Mouse (Mus musculus) hematopoietic stem cell, adult 5-6 weeks (primary cell): Measurements from ENCODE around the gene Myo1h. TPM values are rescaled to one million over a fixed set of nuclear protein-coding genes. Genes with fewer than 3 reads are reported as not detected.
A peak's percentile ranks its signal among the peaks of the same experiment; 100 is the strongest.

Source experiments
- ATAC-seq, 2 experiments: fragments of 125-278 bp in 1 of 2; replicated peaks in 1 of 2; 2 replicates each; pipeline ENCODE4 v1.8.0; 2016 to 2017; ENCODE audit warnings: inconsistent platforms in 2 of 2, mild to moderate bottlenecking in 2 of 2, moderate number of reproducible peaks in 2 of 2, low read depth in 1 of 2, moderate TSS enrichment in 1 of 2; ENCODE audit not compliant: low FRiP score in 2 of 2, poor library complexity in 2 of 2, severe bottlenecking in 2 of 2, insufficient read depth in 1 of 2, low TSS enrichment in 1 of 2
- total RNA-seq: library from RNA; stranded (forward); fragments of 172-1452, 232-1000 nt; gene quantifications from 2 replicates; pipeline ENCODE4 v1.2.3, GENCODE M21; 2017

Gene Myo1h
- total RNA-seq, 1 experiment from 2014 or later, result 2.0 TPM

GRCm38 (mm10) chr5:114343612-114344011 is 54.6 kb downstream of the Myo1h start:
- ATAC-seq, result no peak

- no peak for ATAC-seq
Observed at GRCm38 (mm10) chr5:114345538-114345937, 56.6 kb downstream of the Myo1h start.

- ATAC-seq, result no peak
Observed at GRCm38 (mm10) chr5:114347005-114347404, 58.0 kb downstream of the Myo1h start.

- ATAC-seq, result no peak
Observed at GRCm38 (mm10) chr5:114351490-114351889, 62.5 kb downstream of the Myo1h start.

GRCm38 (mm10) chr5:114356250-114356935 is 67.4 kb downstream of the Myo1h start:
- ATAC-seq, result peak; percentile 84 to 90

- peak in 1 of 2 experiments; percentile 9; a peak in 1 of 4 replicates for ATAC-seq
Observed at GRCm38 (mm10) chr5:114356936-114357751, 68.2 kb downstream of the Myo1h start.

- no peak for ATAC-seq
Observed at GRCm38 (mm10) chr5:114358833-114359232, 69.9 kb downstream of the Myo1h start.

- peak; percentile 44 to 56; a peak in 3 of 4 replicates for ATAC-seq
Observed at GRCm38 (mm10) chr5:114359586-114359985, 70.6 kb downstream of the Myo1h start.

GRCm38 (mm10) chr5:114360968-114361367 is 72.0 kb downstream of the Myo1h start:
- peak; percentile 23 to 48 for ATAC-seq

- peak; percentile 57 to 66 for ATAC-seq
Observed at GRCm38 (mm10) chr5:114365043-114365752, 76.2 kb downstream of the Myo1h start.

GRCm38 (mm10) chr5:114368121-114368520 is 79.2 kb downstream of the Myo1h start:
- ATAC-seq, result no peak

- no peak for ATAC-seq
Observed at GRCm38 (mm10) chr5:114368803-114369496, 80.0 kb downstream of the Myo1h start.

GRCm38 (mm10) chr5:114369921-114370320 is 81.0 kb downstream of the Myo1h start:
- ATAC-seq, result no peak

- ATAC-seq, result no peak
Observed at GRCm38 (mm10) chr5:114370371-114370776, 81.4 kb downstream of the Myo1h start.

- peak; percentile 28 to 34; a peak in 1 of 4 replicates for ATAC-seq
Observed at GRCm38 (mm10) chr5:114371331-114371730, 82.4 kb downstream of the Myo1h start.

- no peak for ATAC-seq
Observed at GRCm38 (mm10) chr5:114371731-114372473, 82.9 kb downstream of the Myo1h start.

GRCm38 (mm10) chr5:114372565-114372964 is 83.6 kb downstream of the Myo1h start:
- ATAC-seq, result no peak
